Mouse (Mus musculus) midbrain, embryonic 14.5 days (tissue): ENCODE results near the gene Tmem115. TPM values are rescaled to one million over a fixed set of nuclear protein-coding genes. Genes with fewer than 3 reads are reported as not detected.

Experiments used
- ATAC-seq: fragments of 200-750 bp; cut with Nextera tagmentation; 2 replicates; pipeline ENCODE4 v1.8.0; 2017; ENCODE audit warnings: moderate number of reproducible peaks, moderate library complexity; ENCODE audit not compliant: low FRiP score, low TSS enrichment
- DNase-seq: peaks from one replicate; pipeline ENCODE4 v3.0.0-alpha.2; 2015
- H3K27ac ChIP-seq: fragments of 300-500 bp; sonication (generic); replicated peaks from 2 replicates; pipeline ENCODE4 v1.5.1; 2014; ENCODE audit warnings: mild to moderate bottlenecking, low read depth, low read length, moderate library complexity
- H3K27me3 ChIP-seq: fragments of 300-500 bp; sonication (generic); 2 replicates; pipeline ENCODE4 v1.6.1; 2014; ENCODE audit warnings: low read length, control low read depth, mixed read lengths; ENCODE audit not compliant: control insufficient read depth, insufficient read depth
- H3K36me3 ChIP-seq: fragments of 300-500 bp; sonication (generic); 2 replicates; pipeline ENCODE4 v1.6.1; 2014; ENCODE audit warnings: low read length, control low read depth; ENCODE audit not compliant: control insufficient read depth, insufficient read depth
- H3K4me1 ChIP-seq: fragments of 300-500 bp; sonication (generic); 2 replicates; pipeline ENCODE4 v1.6.1; 2014; ENCODE audit warnings: mild to moderate bottlenecking, antibody characterized with exemption, low read length, control low read depth; ENCODE audit not compliant: control insufficient read depth, insufficient read depth
- H3K4me2 ChIP-seq: fragments of 300-500 bp; sonication (generic); 2 replicates; pipeline ENCODE4 v1.6.1; 2014; ENCODE audit warnings: mild to moderate bottlenecking, low read length, moderate library complexity
- H3K4me3 ChIP-seq: fragments of 300-500 bp; sonication (generic); replicated peaks from 2 replicates; pipeline ENCODE4 v1.5.1; 2014; ENCODE audit warnings: low read depth, low read length
- H3K9ac ChIP-seq: fragments of 300-500 bp; sonication (generic); replicated peaks from 2 replicates; pipeline ENCODE4 v1.6.1; 2014; ENCODE audit warnings: mild to moderate bottlenecking, low read length, moderate library complexity
- H3K9me3 ChIP-seq: fragments of 300-500 bp; sonication (generic); 2 replicates; pipeline ENCODE4 v1.6.1; 2016; ENCODE audit warnings: low read length, control low read depth, mixed read lengths; ENCODE audit not compliant: control insufficient read depth
- WGBS: fragments of 180-500 bp; shearing (Covaris S2); extraction: QIAGEN DNeasy Blood & Tissue Kit; methylation state at CpG from one replicate; pipeline ENCODE4 v1.1.7; 2014; 5-methylcytosine and 5-hydroxymethylcytosine counted together
- polyA plus RNA-seq: library from polyadenylated mRNA; unstranded; fragments of >200 nt; fragmentation: Nextera tagmentation; extraction: Ambion mirVana; gene quantifications from 2 replicates; pipeline ENCODE4 v1.2.1, GENCODE M21; 2014

The Tmem115 gene
- polyA plus RNA-seq, 1 experiment from 2014 or later, result 50.9 TPM

- no peak overlapping the region for H3K4me2 ChIP-seq
- no peak for DNase-seq
- H3K4me3 ChIP-seq, result no peak overlapping the region; the same call in 1 of the 2 replicates
- no peak overlapping the region for H3K27ac ChIP-seq
- H3K27me3 ChIP-seq, result no peaks in the 10 kb centered on the region
- WGBS, result 93% methylated on average over 3 of the region's 3 CpGs
- H3K9ac ChIP-seq, result no peak overlapping the region
- no peaks in the 10 kb centered on the region for H3K9me3 ChIP-seq
- H3K4me1 ChIP-seq, result peaks cover 39% of the 10 kb centered on the region
- H3K36me3 ChIP-seq, result peaks cover 41% of the 10 kb centered on the region
- no peak for ATAC-seq
These were observed 5.0 kb downstream of the Tmem115 start for GRCm38 (mm10) chr9:107538711-107539110.

- Histone ChIP-seq H3K27me3 (no peaks in the 10 kb centered on the region), H3K4me1 (peaks cover 38% of the 10 kb centered on the region), H3K36me3 (peaks cover 51% of the 10 kb centered on the region), H3K4me3 (no peak overlapping the region), H3K9me3 (no peaks in the 10 kb centered on the region), H3K4me2 (no peak overlapping the region), H3K27ac (no peak overlapping the region), H3K9ac (no peak overlapping the region)
- DNase-seq (no peak), ATAC-seq (no peak)
- WGBS, result 92% methylated on average over 8 of the region's 8 CpGs
These were observed 6.2 kb downstream of the Tmem115 start for GRCm38 (mm10) chr9:107539940-107540339.

GRCm38 (mm10) chr9:107540420-107540819, 6.7 kb downstream of the Tmem115 start:
- H3K9ac ChIP-seq, result no peak overlapping the region; the same call in 1 of the 2 replicates
- ATAC-seq (no peak), DNase-seq (no peak)
- H3K27ac ChIP-seq, result no peak overlapping the region
- H3K4me3 ChIP-seq, result no peak overlapping the region; the same call in 1 of the 2 replicates
- H3K4me2 ChIP-seq, result peak overlapping the region; percentile 92; the same call in 1 of the 2 replicates
- no peaks in the 10 kb centered on the region for H3K27me3 ChIP-seq
- H3K9me3 ChIP-seq, result no peaks in the 10 kb centered on the region
- H3K4me1 ChIP-seq, result peaks cover 33% of the 10 kb centered on the region
- 77% methylated on average over 4 of the region's 4 CpGs for WGBS
- peaks cover 56% of the 10 kb centered on the region for H3K36me3 ChIP-seq

GRCm38 (mm10) chr9:107541005-107541404, 7.3 kb downstream of the Tmem115 start:
- H3K4me2 ChIP-seq, result peak overlapping the region; percentile 92
- H3K9ac ChIP-seq, result peak overlapping the region; percentile 59
- H3K4me3 ChIP-seq, result peak overlapping the region; percentile 63
- DNase-seq (no peak), ATAC-seq (no peak)
- H3K36me3 ChIP-seq, result peaks cover 56% of the 10 kb centered on the region
- peaks cover 27% of the 10 kb centered on the region for H3K4me1 ChIP-seq
- no peak overlapping the region for H3K27ac ChIP-seq
- no peaks in the 10 kb centered on the region for H3K9me3 ChIP-seq
- H3K27me3 ChIP-seq, result no peaks in the 10 kb centered on the region
- 43% methylated on average over 10 of the region's 10 CpGs for WGBS

- Histone ChIP-seq H3K27me3 (no peaks in the 10 kb centered on the region), H3K27ac (peak within 1 kb of the TSS; percentile 61), H3K4me2 (peak within 1 kb of the TSS; percentile 92), H3K9me3 (no peaks in the 10 kb centered on the region), H3K36me3 (peaks cover 53% of the 10 kb centered on the region), H3K9ac (peak within 1 kb of the TSS; percentile 59), H3K4me3 (peak within 1 kb of the TSS; percentile 63), H3K4me1 (peaks cover 21% of the 10 kb centered on the region)
- ATAC-seq (peak; percentile 91), DNase-seq (peak; percentile 97)
- under 1% methylated on average over 46 of the region's 46 CpGs for WGBS
These were observed 8.0 kb downstream of the Tmem115 start, which contains the start of the genes Cyb561d2 and Nprl2 for GRCm38 (mm10) chr9:107541474-107542351. TSS of gene Cyb561d2 (minus strand) at chr9:107542193. TSS of gene Nprl2 (plus strand) at chr9:107542226.

- peak overlapping the region; percentile 59 for H3K9ac ChIP-seq
- H3K9me3 ChIP-seq, result no peaks in the 10 kb centered on the region
- no peak for DNase-seq
- H3K36me3 ChIP-seq, result peaks cover 48% of the 10 kb centered on the region
- peak overlapping the region; percentile 63 for H3K4me3 ChIP-seq
- peaks cover 21% of the 10 kb centered on the region for H3K4me1 ChIP-seq
- H3K4me2 ChIP-seq, result peak overlapping the region; percentile 92
- H3K27ac ChIP-seq, result peak overlapping the region; percentile 53; the same call in 1 of the 2 replicates
- H3K27me3 ChIP-seq, result no peaks in the 10 kb centered on the region
- ATAC-seq, result no peak
- 3% methylated on average over 11 of the region's 11 CpGs for WGBS
These were observed 8.6 kb downstream of the Tmem115 start for GRCm38 (mm10) chr9:107542352-107542686.

GRCm38 (mm10) chr9:107542721-107543120, 9.0 kb downstream of the Tmem115 start:
- WGBS, result 50% methylated on average over 8 of the region's 8 CpGs
- Histone ChIP-seq H3K36me3 (peaks cover 44% of the 10 kb centered on the region), H3K9ac (no peak overlapping the region), H3K4me1 (peaks cover 25% of the 10 kb centered on the region), H3K27me3 (no peaks in the 10 kb centered on the region), H3K9me3 (no peaks in the 10 kb centered on the region), H3K4me3 (peak overlapping the region; percentile 63), H3K27ac (no peak overlapping the region), H3K4me2 (peak overlapping the region; percentile 92)
- DNase-seq (no peak), ATAC-seq (no peak)

GRCm38 (mm10) chr9:107543299-107543698, 9.6 kb downstream of the Tmem115 start:
- no peaks in the 10 kb centered on the region for H3K9me3 ChIP-seq
- H3K36me3 ChIP-seq, result peaks cover 38% of the 10 kb centered on the region
- whole genome bisulfite sequencing, result 87% methylated on average over 11 of the region's 11 CpGs
- H3K4me3 ChIP-seq, result no peak overlapping the region
- DNase-seq (no peak), ATAC-seq (no peak)
- H3K9ac ChIP-seq, result no peak overlapping the region
- H3K4me2 ChIP-seq, result no peak overlapping the region
- H3K4me1 ChIP-seq, result peaks cover 25% of the 10 kb centered on the region
- H3K27ac ChIP-seq, result no peak overlapping the region
- no peaks in the 10 kb centered on the region for H3K27me3 ChIP-seq
